In the genomic region with DNA sequence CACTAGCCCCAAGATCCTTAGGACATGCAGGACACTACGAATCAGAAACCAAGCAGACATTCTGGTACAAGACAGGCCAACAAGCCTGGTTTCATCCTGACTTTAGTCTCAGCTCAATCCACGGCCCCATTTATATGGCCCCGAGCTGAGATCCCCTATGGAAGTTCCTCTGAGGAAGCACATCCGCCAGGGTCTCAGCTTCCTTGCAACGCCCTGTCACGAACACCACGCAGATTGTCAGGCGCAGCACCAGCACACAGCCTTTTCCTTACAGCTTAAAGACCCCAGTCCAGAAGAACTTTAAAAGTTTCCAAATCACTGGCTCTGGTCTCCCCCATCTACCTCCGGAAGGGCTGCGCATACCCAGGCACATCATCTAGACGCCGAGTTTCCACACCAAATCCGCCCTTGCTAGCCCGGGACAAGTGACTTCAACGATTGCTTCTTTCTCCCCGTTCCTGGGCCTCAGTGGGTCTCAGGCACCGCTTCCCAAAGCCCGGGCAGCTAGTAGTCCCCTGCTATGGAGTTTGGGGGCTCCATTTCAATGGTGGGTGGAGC, we compare ENCODE assay signal across 8 mouse cellular contexts. TPM values are rescaled to one million over a fixed set of nuclear protein-coding genes. Genes with fewer than 3 reads are reported as not detected.
DNase-seq lines count a peak whose midpoint lies in the region; ATAC-seq lines count a peak whose summit lies in the region.

No protein-coding gene starts in this region.

- WGBS in liver, embryonic 11.5 days, result 5% methylated on average over 18 of the region's 18 CpGs
- 2% methylated on average over 18 of the region's 18 CpGs for WGBS in embryonic facial prominence, embryonic 13.5 days
- 4% methylated on average over 18 of the region's 18 CpGs for WGBS in neural tube, embryonic 15.5 days

- H3K4me3 ChIP-seq in liver, embryonic 11.5 days (ENCODE audit: low read depth, low read length), result peak overlapping the region; percentile 54
- peak overlapping the region; percentile 68 for H3K4me3 ChIP-seq in embryonic facial prominence, embryonic 13.5 days
- peak overlapping the region; percentile 55 for H3K4me3 ChIP-seq in neural tube, embryonic 15.5 days (replicated peaks)

- no peaks in the 10 kb centered on the region for H3K9me3 ChIP-seq in liver, embryonic 11.5 days (ENCODE audit: control insufficient read depth, low read length)
- no peaks in the 10 kb centered on the region for H3K9me3 ChIP-seq in embryonic facial prominence, embryonic 13.5 days
- H3K9me3 ChIP-seq in neural tube, embryonic 15.5 days (replicated peaks), result no peaks in the 10 kb centered on the region

- no peak for ATAC-seq in liver, embryonic 11.5 days (replicated peaks; ENCODE audit: low FRiP score)
- 0 out of 2 replicates have a peak, but pooled peaks have one; percentile 4 for ATAC-seq in embryonic facial prominence, embryonic 13.5 days (ENCODE audit: insufficient number of reproducible peaks, insufficient read depth, low FRiP score, low TSS enrichment, low read depth)
- no peak for ATAC-seq in neural tube, embryonic 15.5 days (ENCODE audit: low FRiP score)
- no peak for ATAC-seq in megakaryocyte progenitor cell, adult 5-6 weeks (replicated peaks; ENCODE audit: poor library complexity)

- peak overlapping the region; percentile 57 for H3K9ac ChIP-seq in liver, embryonic 11.5 days (ENCODE audit: low read depth, low read length)
- H3K9ac ChIP-seq in embryonic facial prominence, embryonic 13.5 days, result peak overlapping the region; percentile 86
- H3K9ac ChIP-seq in neural tube, embryonic 15.5 days (replicated peaks), result peak overlapping the region; percentile 58

- DNase-seq in liver, embryonic 11.5 days (ENCODE audit: low spot score), result peak; percentile 40
- DNase-seq in liver, result no peak
- peak; percentile 61 for DNase-seq in kidney, postnatal 10 days
- no peak for DNase-seq in frontal cortex, adult 2 months (ENCODE audit: extremely low spot score in 1 of 2, low spot score in 1 of 2)
- no peak for DNase-seq in T-cell, adult 2 months (ENCODE audit: low spot score)

- H3K4me1 ChIP-seq in liver, embryonic 11.5 days (replicated peaks; ENCODE audit: control insufficient read depth, insufficient read depth, low read length), result peaks cover 5% of the 10 kb centered on the region; the same call in 1 of the 2 replicates
- peaks cover 52% of the 10 kb centered on the region for H3K4me1 ChIP-seq in embryonic facial prominence, embryonic 13.5 days
- peaks cover 44% of the 10 kb centered on the region for H3K4me1 ChIP-seq in neural tube, embryonic 15.5 days

- H3K4me2 ChIP-seq in liver, embryonic 11.5 days, result peak overlapping the region; percentile 71
- H3K4me2 ChIP-seq in embryonic facial prominence, embryonic 13.5 days, result peak overlapping the region; percentile 84
- H3K4me2 ChIP-seq in neural tube, embryonic 15.5 days, result peak overlapping the region; percentile 94

- peaks cover 54% of the 10 kb centered on the region for H3K27me3 ChIP-seq in liver, embryonic 11.5 days (replicated peaks; ENCODE audit: control insufficient read depth, insufficient read depth, low read length)
- no peaks in the 10 kb centered on the region for H3K27me3 ChIP-seq in embryonic facial prominence, embryonic 13.5 days
- peaks cover 15% of the 10 kb centered on the region for H3K27me3 ChIP-seq in neural tube, embryonic 15.5 days (replicated peaks)

- no peaks in the 10 kb centered on the region for H3K36me3 ChIP-seq in liver, embryonic 11.5 days (ENCODE audit: control insufficient read depth, insufficient read depth, low read length)
- H3K36me3 ChIP-seq in embryonic facial prominence, embryonic 13.5 days, result no peaks in the 10 kb centered on the region
- H3K36me3 ChIP-seq in neural tube, embryonic 15.5 days, result no peaks in the 10 kb centered on the region

- no peak overlapping the region for H3K27ac ChIP-seq in liver, embryonic 11.5 days (ENCODE audit: low read depth, low read length)
- peak overlapping the region; percentile 92 for H3K27ac ChIP-seq in embryonic facial prominence, embryonic 13.5 days
- H3K27ac ChIP-seq in neural tube, embryonic 15.5 days (replicated peaks), result peak overlapping the region; percentile 76

RNA-seq across cellular contexts. Expression of a gene that starts 0.9 kb away (rescaled TPM):
- polyA plus RNA-seq in liver, embryonic 11.5 days (2014; fragmentation: Nextera tagmentation; extraction: Ambion mirVana), result 0.48 and 0.60 TPM in 2 replicates
- polyA plus RNA-seq in embryonic facial prominence, embryonic 13.5 days (2015; fragmentation: Nextera tagmentation; extraction: Ambion mirVana), result 2.3 and 2.7 TPM in 2 replicates
- polyA plus RNA-seq in neural tube, embryonic 15.5 days (2015; fragmentation: Nextera tagmentation; extraction: Ambion mirVana), result 1.9 and 2.0 TPM in 2 replicates
- 1.8 TPM in 2 replicates for polyA plus RNA-seq in frontal cortex, adult 2 months (2012; rRNA removed)
- not detected in 2 replicates for total RNA-seq in megakaryocyte progenitor cell, adult 5-6 weeks (2015)
- not detected in 2 replicates for total RNA-seq in megakaryocyte progenitor cell, adult 5-6 weeks (2017)

RNA-seq across cellular contexts. Expression of a gene that starts 59.3 kb away (rescaled TPM):
- 57.0 and 59.8 TPM in 2 replicates for polyA plus RNA-seq in liver, embryonic 11.5 days (2014; fragmentation: Nextera tagmentation; extraction: Ambion mirVana)
- 114 TPM in 2 replicates for polyA plus RNA-seq in embryonic facial prominence, embryonic 13.5 days (2015; fragmentation: Nextera tagmentation; extraction: Ambion mirVana)
- polyA plus RNA-seq in neural tube, embryonic 15.5 days (2015; fragmentation: Nextera tagmentation; extraction: Ambion mirVana), result 217 and 220 TPM in 2 replicates
- 1,752 and 1,773 TPM in 2 replicates for polyA plus RNA-seq in frontal cortex, adult 2 months (2012; rRNA removed)
- total RNA-seq in megakaryocyte progenitor cell, adult 5-6 weeks (2015), result 173 and 221 TPM in 2 replicates
- 222 and 258 TPM in 2 replicates for total RNA-seq in megakaryocyte progenitor cell, adult 5-6 weeks (2017)

Comparison
In these comparisons a context has a peak if more than half of its experiments do, and no peak if none do; other contexts are left out.
1. DNase-seq: peak in liver, embryonic 11.5 days (single experiment) and kidney, postnatal 10 days (single experiment); none in liver (single experiment), frontal cortex, adult 2 months (0 of 2) and T-cell, adult 2 months (single experiment).
2. Peak in every context shown above with its lines, with median percentiles within 50 percentile points of each other: H3K4me2 ChIP-seq, H3K4me3 ChIP-seq and H3K9ac ChIP-seq.